7 mouse cellular contexts compared by ENCODE assay signal in genomic region chr11:98789219-98789807, GRCm38 (mm10). TPM values are rescaled to one million over a fixed set of nuclear protein-coding genes. Genes with fewer than 3 reads are reported as not detected.
A peak's percentile ranks its signal among the peaks of the same experiment; 100 is the strongest.
DNase-seq lines count a peak whose midpoint lies in the region; ATAC-seq lines count a peak whose summit lies in the region.

No protein-coding gene starts in this region.

- H3K27ac ChIP-seq in lung, embryonic 15.5 days = peak overlapping the region; percentile 86
- peak overlapping the region; percentile 78 for H3K27ac ChIP-seq in embryonic facial prominence, embryonic 14.5 days (replicated peaks; ENCODE audit: low read depth, low read length)
- H3K27ac ChIP-seq in hindbrain, embryonic 16.5 days (ENCODE audit: low read depth, low read length) = no peak overlapping the region
- peak overlapping the region; percentile 84 for H3K27ac ChIP-seq in midbrain, embryonic 10.5 days (replicated peaks)

- H3K36me3 ChIP-seq in lung, embryonic 15.5 days = no peaks in the 10 kb centered on the region
- no peaks in the 10 kb centered on the region for H3K36me3 ChIP-seq in embryonic facial prominence, embryonic 14.5 days (ENCODE audit: control insufficient read depth, insufficient read depth, low read length)
- no peaks in the 10 kb centered on the region for H3K36me3 ChIP-seq in hindbrain, embryonic 16.5 days (ENCODE audit: control insufficient read depth, insufficient read depth, low read length)
- no peaks in the 10 kb centered on the region for H3K36me3 ChIP-seq in midbrain, embryonic 10.5 days

- H3K4me2 ChIP-seq in lung, embryonic 15.5 days = peak overlapping the region; percentile 93
- H3K4me2 ChIP-seq in embryonic facial prominence, embryonic 14.5 days (ENCODE audit: low read depth, low read length) = peak overlapping the region; percentile 88
- peak overlapping the region; percentile 98 for H3K4me2 ChIP-seq in hindbrain, embryonic 16.5 days (ENCODE audit: low read length)

- H3K9ac ChIP-seq in lung, embryonic 15.5 days = peak overlapping the region; percentile 65
- peak overlapping the region; percentile 73 for H3K9ac ChIP-seq in embryonic facial prominence, embryonic 14.5 days (ENCODE audit: low read depth, low read length)
- H3K9ac ChIP-seq in hindbrain, embryonic 16.5 days (ENCODE audit: low read depth, low read length) = peak overlapping the region; percentile 62

- ATAC-seq in lung, embryonic 15.5 days (ENCODE audit: borderline replicate concordance, extremely low read depth, low FRiP score, low TSS enrichment) = no peak
- ATAC-seq in embryonic facial prominence, embryonic 14.5 days (ENCODE audit: low read depth) = no peak
- peak; percentile 27 for ATAC-seq in hindbrain, embryonic 16.5 days
- ATAC-seq in erythroid progenitor cell, adult 5-6 weeks (replicated peaks; ENCODE audit: low FRiP score, poor library complexity, severe bottlenecking) = no peak; the same call in 1 of the 2 replicates

- H3K9me3 ChIP-seq in lung, embryonic 15.5 days = no peaks in the 10 kb centered on the region
- no peaks in the 10 kb centered on the region for H3K9me3 ChIP-seq in embryonic facial prominence, embryonic 14.5 days (ENCODE audit: control insufficient read depth, low read length)
- no peaks in the 10 kb centered on the region for H3K9me3 ChIP-seq in hindbrain, embryonic 16.5 days (ENCODE audit: control insufficient read depth, low read length)
- H3K9me3 ChIP-seq in midbrain, embryonic 10.5 days (replicated peaks) = no peaks in the 10 kb centered on the region

- peak overlapping the region; percentile 55 for H3K4me3 ChIP-seq in lung, embryonic 15.5 days
- H3K4me3 ChIP-seq in embryonic facial prominence, embryonic 14.5 days (ENCODE audit: low read depth, low read length) = peak overlapping the region; percentile 50
- H3K4me3 ChIP-seq in hindbrain, embryonic 16.5 days (ENCODE audit: low read length) = peak overlapping the region; percentile 46
- H3K4me3 ChIP-seq in midbrain, embryonic 10.5 days = peak overlapping the region; percentile 65

- peaks cover 62% of the 10 kb centered on the region for H3K4me1 ChIP-seq in lung, embryonic 15.5 days
- peaks cover 39% of the 10 kb centered on the region for H3K4me1 ChIP-seq in embryonic facial prominence, embryonic 14.5 days (ENCODE audit: control insufficient read depth, insufficient read depth, low read length)
- H3K4me1 ChIP-seq in hindbrain, embryonic 16.5 days (ENCODE audit: control insufficient read depth, insufficient read depth, low read depth, low read length) = peaks cover 21% of the 10 kb centered on the region
- peaks cover 81% of the 10 kb centered on the region for H3K4me1 ChIP-seq in midbrain, embryonic 10.5 days

- DNase-seq in lung, postnatal 36 days = no peak
- DNase-seq in embryonic facial prominence, embryonic 14.5 days (ENCODE audit: low spot score) = no peak
- DNase-seq in midbrain, embryonic 10.5 days (ENCODE audit: low spot score) = no peak
- no peak for DNase-seq in right cerebral cortex, adult 2 months (ENCODE audit: low spot score in 2 of 2)

- H3K27me3 ChIP-seq in lung, embryonic 15.5 days = no peaks in the 10 kb centered on the region
- H3K27me3 ChIP-seq in embryonic facial prominence, embryonic 14.5 days (replicated peaks; ENCODE audit: control insufficient read depth, insufficient read depth, low read length) = no peaks in the 10 kb centered on the region
- H3K27me3 ChIP-seq in hindbrain, embryonic 16.5 days (replicated peaks; ENCODE audit: control insufficient read depth, insufficient read depth, low read length) = no peaks in the 10 kb centered on the region
- peaks cover 13% of the 10 kb centered on the region for H3K27me3 ChIP-seq in midbrain, embryonic 10.5 days (ENCODE audit: low read depth, poor library complexity, severe bottlenecking)

- under 1% methylated on average over 25 of the region's 25 CpGs for WGBS in lung, embryonic 15.5 days
- WGBS in embryonic facial prominence, embryonic 14.5 days = 1% methylated on average over 24 of the region's 25 CpGs
- WGBS in hindbrain, embryonic 16.5 days = 1% methylated on average over 25 of the region's 25 CpGs
- WGBS in midbrain, embryonic 10.5 days = 2% methylated on average over 25 of the region's 25 CpGs

RNA-seq across cellular contexts. Expression of gene Msl1, which starts 6.0 kb away (rescaled TPM):
- polyA plus RNA-seq in lung, embryonic 15.5 days (2015; fragmentation: Nextera tagmentation; extraction: Ambion mirVana) = 21.1 and 21.2 TPM in 2 replicates
- 18.1 and 18.5 TPM in 2 replicates for polyA plus RNA-seq in embryonic facial prominence, embryonic 14.5 days (2014; fragmentation: Nextera tagmentation; extraction: Ambion mirVana)
- 28.2 and 28.6 TPM in 2 replicates for polyA plus RNA-seq in hindbrain, embryonic 16.5 days (2015; fragmentation: Nextera tagmentation; extraction: Ambion mirVana)
- polyA plus RNA-seq in midbrain, embryonic 10.5 days (2016; fragmentation: Nextera tagmentation; extraction: Ambion mirVana) = 22.9 and 24.3 TPM in 2 replicates
- 43.6 and 44.7 TPM in 2 replicates for total RNA-seq in erythroid progenitor cell, adult 5-6 weeks (2015; ENCODE audit: low replicate concordance)
- 29.5 and 35.5 TPM in 2 replicates for total RNA-seq in erythroid progenitor cell, adult 5-6 weeks (2017; ENCODE audit: low replicate concordance)

RNA-seq across cellular contexts. Expression of gene Nr1d1, which starts 14.2 kb away (rescaled TPM):
- polyA plus RNA-seq in lung, embryonic 15.5 days (2015; fragmentation: Nextera tagmentation; extraction: Ambion mirVana) = 1.0 and 1.5 TPM in 2 replicates
- polyA plus RNA-seq in embryonic facial prominence, embryonic 14.5 days (2014; fragmentation: Nextera tagmentation; extraction: Ambion mirVana) = 1.1 and 1.9 TPM in 2 replicates
- 4.9 and 5.6 TPM in 2 replicates for polyA plus RNA-seq in hindbrain, embryonic 16.5 days (2015; fragmentation: Nextera tagmentation; extraction: Ambion mirVana)
- polyA plus RNA-seq in midbrain, embryonic 10.5 days (2016; fragmentation: Nextera tagmentation; extraction: Ambion mirVana) = 1.4 TPM in 2 replicates
- not detected in 2 replicates for total RNA-seq in erythroid progenitor cell, adult 5-6 weeks (2015; ENCODE audit: low replicate concordance)
- not detected in 2 replicates for total RNA-seq in erythroid progenitor cell, adult 5-6 weeks (2017; ENCODE audit: low replicate concordance)

RNA-seq across cellular contexts. Expression of gene Casc3, which starts 15.4 kb away (rescaled TPM):
- 35.7 and 37.9 TPM in 2 replicates for polyA plus RNA-seq in lung, embryonic 15.5 days (2015; fragmentation: Nextera tagmentation; extraction: Ambion mirVana)
- polyA plus RNA-seq in embryonic facial prominence, embryonic 14.5 days (2014; fragmentation: Nextera tagmentation; extraction: Ambion mirVana) = 32.2 and 34.0 TPM in 2 replicates
- 41.7 and 49.2 TPM in 2 replicates for polyA plus RNA-seq in hindbrain, embryonic 16.5 days (2015; fragmentation: Nextera tagmentation; extraction: Ambion mirVana)
- 49.0 and 55.7 TPM in 2 replicates for polyA plus RNA-seq in midbrain, embryonic 10.5 days (2016; fragmentation: Nextera tagmentation; extraction: Ambion mirVana)
- 41.8 and 60.4 TPM in 2 replicates for total RNA-seq in erythroid progenitor cell, adult 5-6 weeks (2015; ENCODE audit: low replicate concordance)
- total RNA-seq in erythroid progenitor cell, adult 5-6 weeks (2017; ENCODE audit: low replicate concordance) = 59.2 and 92.7 TPM in 2 replicates

RNA-seq across cellular contexts. Expression of gene Rapgefl1, which starts 47.3 kb away (rescaled TPM):
- polyA plus RNA-seq in lung, embryonic 15.5 days (2015; fragmentation: Nextera tagmentation; extraction: Ambion mirVana) = 0.86 and 1.4 TPM in 2 replicates
- polyA plus RNA-seq in embryonic facial prominence, embryonic 14.5 days (2014; fragmentation: Nextera tagmentation; extraction: Ambion mirVana) = 5.7 and 6.3 TPM in 2 replicates
- polyA plus RNA-seq in hindbrain, embryonic 16.5 days (2015; fragmentation: Nextera tagmentation; extraction: Ambion mirVana) = 11.6 and 13.0 TPM in 2 replicates
- polyA plus RNA-seq in midbrain, embryonic 10.5 days (2016; fragmentation: Nextera tagmentation; extraction: Ambion mirVana) = 1.3 TPM in 2 replicates
- total RNA-seq in erythroid progenitor cell, adult 5-6 weeks (2015; ENCODE audit: low replicate concordance) = 6.7 TPM in 1 of 2 replicates, not detected in the other
- total RNA-seq in erythroid progenitor cell, adult 5-6 weeks (2017; ENCODE audit: low replicate concordance) = 1.5 TPM in 1 of 2 replicates, not detected in the other

RNA-seq across cellular contexts. Expression of gene Thra, which starts 48.9 kb away (rescaled TPM):
- polyA plus RNA-seq in lung, embryonic 15.5 days (2015; fragmentation: Nextera tagmentation; extraction: Ambion mirVana) = 35.6 and 35.8 TPM in 2 replicates
- 57.7 and 62.2 TPM in 2 replicates for polyA plus RNA-seq in embryonic facial prominence, embryonic 14.5 days (2014; fragmentation: Nextera tagmentation; extraction: Ambion mirVana)
- polyA plus RNA-seq in hindbrain, embryonic 16.5 days (2015; fragmentation: Nextera tagmentation; extraction: Ambion mirVana) = 127 and 144 TPM in 2 replicates
- 9.5 and 15.6 TPM in 2 replicates for polyA plus RNA-seq in midbrain, embryonic 10.5 days (2016; fragmentation: Nextera tagmentation; extraction: Ambion mirVana)
- 8.6 and 13.8 TPM in 2 replicates for total RNA-seq in erythroid progenitor cell, adult 5-6 weeks (2015; ENCODE audit: low replicate concordance)
- total RNA-seq in erythroid progenitor cell, adult 5-6 weeks (2017; ENCODE audit: low replicate concordance) = 3.3 and 8.0 TPM in 2 replicates
